Mouse (Mus musculus) hindbrain, embryonic 12.5 days (tissue): Measurements from ENCODE around the gene Mbnl2. TPM values are rescaled to one million over a fixed set of nuclear protein-coding genes. Genes with fewer than 3 reads are reported as not detected.

Source experiments
- ATAC-seq: fragments of 200-750 bp; cut with Nextera tagmentation; 2 replicates; pipeline ENCODE4 v1.8.0; 2017; ENCODE audit warnings: moderate TSS enrichment; ENCODE audit not compliant: low FRiP score
- H3K27ac ChIP-seq: fragments of 300-500 bp; sonication (generic); 2 replicates; pipeline ENCODE4 v1.5.1; 2016; ENCODE audit warnings: mild to moderate bottlenecking
- H3K27me3 ChIP-seq: fragments of 300-500 bp; sonication (generic); 2 replicates; pipeline ENCODE4 v1.6.1; 2016; ENCODE audit warnings: mild to moderate bottlenecking
- H3K36me3 ChIP-seq: fragments of 300-500 bp; sonication (generic); 2 replicates; pipeline ENCODE4 v1.6.1; 2016; ENCODE audit warnings: mild to moderate bottlenecking
- H3K4me1 ChIP-seq: fragments of 300-500 bp; sonication (generic); 2 replicates; pipeline ENCODE4 v1.6.1; 2016
- H3K4me2 ChIP-seq: fragments of 300-500 bp; sonication (generic); replicated peaks from 2 replicates; pipeline ENCODE4 v1.6.1; 2016; ENCODE audit warnings: mild to moderate bottlenecking
- H3K4me3 ChIP-seq: fragments of 300-500 bp; sonication (generic); 2 replicates; pipeline ENCODE4 v1.5.1; 2016; ENCODE audit warnings: mild to moderate bottlenecking
- H3K9ac ChIP-seq: fragments of 300-500 bp; sonication (generic); 2 replicates; pipeline ENCODE4 v1.6.1; 2016; ENCODE audit warnings: mild to moderate bottlenecking, moderate library complexity
- H3K9me3 ChIP-seq: fragments of 300-500 bp; sonication (generic); replicated peaks from 2 replicates; pipeline ENCODE4 v1.6.1; 2016; ENCODE audit warnings: mild to moderate bottlenecking
- WGBS: fragments of 180-500 bp; shearing (Covaris S2); methylation state at CpG from one replicate; pipeline ENCODE4 v1.1.7; 2016; 5-methylcytosine and 5-hydroxymethylcytosine counted together
- polyA plus RNA-seq: library from polyadenylated mRNA; unstranded; fragments of >200 nt; fragmentation: Nextera tagmentation; extraction: Ambion mirVana; gene quantifications from 2 replicates; pipeline ENCODE4 v1.2.1, GENCODE M21; 2016

Gene Mbnl2
- polyA plus RNA-seq, 1 experiment from 2014 or later = 47.2 TPM

GRCm38 (mm10) chr14:120402715-120403114 is 127.2 kb downstream of the Mbnl2 start:
- H3K36me3 ChIP-seq = no peaks in the 10 kb centered on the region; the same call in 1 of the 2 replicates
- 97% methylated on average over 9 of the region's 9 CpGs for WGBS
- no peak for ATAC-seq

GRCm38 (mm10) chr14:120404364-120404763 is 128.9 kb downstream of the Mbnl2 start:
- H3K27ac ChIP-seq = no peak overlapping the region
- no peak overlapping the region for H3K4me2 ChIP-seq
- no peak for ATAC-seq
- WGBS = 92% methylated on average over 7 of the region's 7 CpGs
- no peak overlapping the region for H3K4me3 ChIP-seq
- no peaks in the 10 kb centered on the region for H3K9me3 ChIP-seq
- H3K36me3 ChIP-seq = no peaks in the 10 kb centered on the region; the same call in 1 of the 2 replicates
- H3K9ac ChIP-seq = no peak overlapping the region
- H3K4me1 ChIP-seq = no peaks in the 10 kb centered on the region
- no peaks in the 10 kb centered on the region for H3K27me3 ChIP-seq

More at GRCm38 (mm10) chr14:120402715-120403114, 127.2 kb downstream of the Mbnl2 start:
- H3K27me3 ChIP-seq = no peaks in the 10 kb centered on the region
- H3K9me3 ChIP-seq = no peaks in the 10 kb centered on the region
- no peak overlapping the region for H3K4me2 ChIP-seq
- 0 out of 2 replicates have a peak, but pooled peaks cover 3% of the 10 kb centered on the region for H3K4me1 ChIP-seq
- H3K9ac ChIP-seq = no peak overlapping the region
- H3K4me3 ChIP-seq = no peak overlapping the region
- H3K27ac ChIP-seq = no peak overlapping the region

GRCm38 (mm10) chr14:120404811-120405582 is 129.5 kb downstream of the Mbnl2 start:
- WGBS = 88% methylated on average over 17 of the region's 17 CpGs
- Histone ChIP-seq H3K27ac (no peak overlapping the region), H3K27me3 (no peaks in the 10 kb centered on the region), H3K36me3 (no peaks in the 10 kb centered on the region; the same call in 1 of the 2 replicates), H3K4me2 (no peak overlapping the region), H3K9ac (no peak overlapping the region), H3K4me3 (no peak overlapping the region), H3K9me3 (no peaks in the 10 kb centered on the region), H3K4me1 (no peaks in the 10 kb centered on the region)
- ATAC-seq = no peak

DNA sequence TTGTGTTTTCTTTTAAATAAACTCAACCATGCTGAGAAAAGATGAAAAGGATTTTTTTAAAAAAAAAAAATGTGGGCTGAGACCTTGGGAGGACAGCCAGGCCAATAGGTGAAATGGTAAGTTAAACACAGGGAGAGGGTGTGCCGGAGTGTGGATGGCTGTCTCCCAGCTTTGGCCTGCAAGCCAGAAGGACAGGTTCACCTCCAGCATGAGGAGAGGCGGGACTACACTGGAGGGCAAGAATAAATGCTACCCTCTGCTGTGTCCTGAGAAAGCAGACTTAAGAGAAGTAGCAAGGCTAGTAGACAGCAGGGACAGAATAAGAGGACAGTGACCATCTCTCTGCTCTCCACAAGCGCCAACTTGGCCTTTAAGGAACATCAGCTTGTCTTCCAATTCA is 130.1 kb downstream of the Mbnl2 start:
- Histone ChIP-seq H3K27ac (no peak overlapping the region), H3K36me3 (no peaks in the 10 kb centered on the region; the same call in 1 of the 2 replicates), H3K4me2 (no peak overlapping the region), H3K27me3 (no peaks in the 10 kb centered on the region), H3K4me3 (no peak overlapping the region), H3K9me3 (no peaks in the 10 kb centered on the region), H3K9ac (no peak overlapping the region), H3K4me1 (no peaks in the 10 kb centered on the region)
- no peak for ATAC-seq
- 89% methylated on average over 3 of the region's 3 CpGs for WGBS

GRCm38 (mm10) chr14:120406271-120406670 is 130.8 kb downstream of the Mbnl2 start:
- Histone ChIP-seq H3K9me3 (no peaks in the 10 kb centered on the region), H3K27ac (no peak overlapping the region), H3K27me3 (no peaks in the 10 kb centered on the region), H3K36me3 (no peaks in the 10 kb centered on the region; the same call in 1 of the 2 replicates), H3K4me3 (no peak overlapping the region), H3K4me2 (no peak overlapping the region), H3K4me1 (no peaks in the 10 kb centered on the region), H3K9ac (no peak overlapping the region)
- no peak for ATAC-seq
- WGBS = 84% methylated on average over 6 of the region's 6 CpGs

DNA sequence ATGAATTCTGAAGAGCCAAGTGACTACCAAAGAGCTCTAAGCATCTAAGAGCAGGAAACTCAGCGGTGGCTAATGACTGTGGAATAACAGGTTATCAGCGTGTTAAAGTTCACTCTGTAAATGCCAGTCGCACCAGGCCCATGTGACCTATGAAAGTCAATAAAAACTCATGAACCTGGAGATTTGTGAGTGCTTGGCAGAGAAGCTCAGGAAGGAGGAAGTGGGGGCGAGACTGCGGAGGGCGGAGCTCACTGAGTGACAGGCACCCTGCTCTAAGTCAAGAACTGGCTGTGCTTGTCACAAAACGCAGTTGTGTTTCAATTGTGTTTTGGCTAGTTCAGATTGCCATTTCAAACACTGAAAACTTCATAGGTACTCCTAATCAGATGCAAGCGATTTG is 131.4 kb downstream of the Mbnl2 start:
- no peak overlapping the region for H3K9ac ChIP-seq
- no peaks in the 10 kb centered on the region; the same call in 1 of the 2 replicates for H3K36me3 ChIP-seq
- H3K4me3 ChIP-seq = no peak overlapping the region
- H3K27ac ChIP-seq = no peak overlapping the region
- H3K4me2 ChIP-seq = no peak overlapping the region
- H3K9me3 ChIP-seq = no peaks in the 10 kb centered on the region
- WGBS = 88% methylated on average over 8 of the region's 8 CpGs
- ATAC-seq = no peak
- no peaks in the 10 kb centered on the region for H3K4me1 ChIP-seq
- H3K27me3 ChIP-seq = no peaks in the 10 kb centered on the region

DNA sequence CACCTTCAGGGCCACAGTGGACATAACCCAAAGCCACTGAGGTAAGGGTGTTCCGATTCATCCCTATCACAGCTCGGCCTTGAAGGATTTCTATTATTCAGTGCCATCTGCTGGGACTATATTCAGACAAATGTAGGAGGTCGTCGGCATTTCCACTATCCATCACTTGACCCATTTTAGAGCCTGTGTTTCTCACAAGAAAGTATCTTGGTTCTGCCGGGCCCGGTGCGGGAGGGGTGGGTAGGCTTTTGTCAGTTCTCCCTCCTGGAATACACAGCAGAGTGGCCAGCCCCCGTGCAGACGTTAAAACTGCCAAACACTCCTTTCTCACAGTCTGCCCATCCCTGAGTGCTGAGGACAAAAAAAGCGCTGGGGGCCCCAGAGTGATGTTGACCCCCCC is 134.4 kb downstream of the Mbnl2 start:
- no peak overlapping the region for H3K9ac ChIP-seq
- no peaks in the 10 kb centered on the region for H3K27me3 ChIP-seq
- H3K4me2 ChIP-seq = no peak overlapping the region
- 94% methylated on average over 10 of the region's 10 CpGs for WGBS
- H3K27ac ChIP-seq = no peak overlapping the region
- H3K4me3 ChIP-seq = no peak overlapping the region
- no peaks in the 10 kb centered on the region for H3K4me1 ChIP-seq
- H3K9me3 ChIP-seq = no peaks in the 10 kb centered on the region
- no peaks in the 10 kb centered on the region; the same call in 1 of the 2 replicates for H3K36me3 ChIP-seq
- no peak for ATAC-seq

DNA sequence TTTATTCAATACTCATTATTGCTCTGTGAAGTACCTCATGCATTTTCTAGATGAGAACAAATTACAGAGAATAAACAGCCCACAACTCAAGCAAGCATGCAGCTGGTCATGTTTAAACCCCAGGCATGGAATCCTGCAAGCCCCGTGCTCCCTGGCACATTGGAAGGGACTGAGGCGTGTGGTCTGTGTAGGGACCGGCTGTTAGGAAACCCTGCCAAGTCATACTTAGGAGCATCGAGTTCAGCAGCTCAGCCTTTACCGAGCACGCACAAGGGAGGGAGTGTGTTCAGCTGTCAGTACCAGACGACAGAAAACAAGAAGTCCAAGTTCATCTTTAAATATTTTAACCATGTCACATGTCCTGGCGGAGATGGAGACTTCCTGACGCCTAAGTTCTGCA is 141.4 kb downstream of the Mbnl2 start:
- H3K4me2 ChIP-seq = no peak overlapping the region
- no peak overlapping the region for H3K4me3 ChIP-seq
- H3K9ac ChIP-seq = no peak overlapping the region
- H3K27ac ChIP-seq = no peak overlapping the region
- H3K27me3 ChIP-seq = no peaks in the 10 kb centered on the region
- no peaks in the 10 kb centered on the region for H3K9me3 ChIP-seq
- H3K36me3 ChIP-seq = no peaks in the 10 kb centered on the region; the same call in 1 of the 2 replicates
- no peaks in the 10 kb centered on the region for H3K4me1 ChIP-seq
- WGBS = 87% methylated on average over 9 of the region's 9 CpGs
- no peak for ATAC-seq

- H3K27ac ChIP-seq = no peak overlapping the region
- H3K9ac ChIP-seq = no peak overlapping the region
- peaks cover under 1% of the 10 kb centered on the region; the same call in 1 of the 2 replicates for H3K36me3 ChIP-seq
- WGBS = 69% methylated on average over 14 of the region's 14 CpGs
- H3K4me2 ChIP-seq = no peak overlapping the region
- no peak for ATAC-seq
- no peaks in the 10 kb centered on the region for H3K27me3 ChIP-seq
- H3K4me3 ChIP-seq = no peak overlapping the region
- no peaks in the 10 kb centered on the region for H3K4me1 ChIP-seq
- H3K9me3 ChIP-seq = no peaks in the 10 kb centered on the region
Observed at GRCm38 (mm10) chr14:120418964-120419363, 143.5 kb downstream of the Mbnl2 start.

GRCm38 (mm10) chr14:120428497-120428896 is 153.0 kb downstream of the Mbnl2 start:
- no peak overlapping the region for H3K27ac ChIP-seq
- H3K4me2 ChIP-seq = no peak overlapping the region
- peaks cover 20% of the 10 kb centered on the region for H3K36me3 ChIP-seq
- no peak overlapping the region for H3K4me3 ChIP-seq
- H3K27me3 ChIP-seq = no peaks in the 10 kb centered on the region
- no peaks in the 10 kb centered on the region for H3K4me1 ChIP-seq
- 89% methylated on average over 5 of the region's 5 CpGs for whole genome bisulfite sequencing
- no peak overlapping the region for H3K9ac ChIP-seq
- H3K9me3 ChIP-seq = peaks cover 13% of the 10 kb centered on the region
- no peak for ATAC-seq

GRCm38 (mm10) chr14:120432773-120433172 is 157.3 kb downstream of the Mbnl2 start:
- no peaks in the 10 kb centered on the region for H3K4me1 ChIP-seq
- no peaks in the 10 kb centered on the region for H3K9me3 ChIP-seq
- H3K4me3 ChIP-seq = no peak overlapping the region
- no peaks in the 10 kb centered on the region for H3K36me3 ChIP-seq
- no peaks in the 10 kb centered on the region for H3K27me3 ChIP-seq
- no peak overlapping the region for H3K9ac ChIP-seq
- H3K4me2 ChIP-seq = no peak overlapping the region
- no peak for ATAC-seq
- no peak overlapping the region for H3K27ac ChIP-seq

GRCm38 (mm10) chr14:120433931-120434398 is 158.5 kb downstream of the Mbnl2 start:
- no peak for ATAC-seq

DNA sequence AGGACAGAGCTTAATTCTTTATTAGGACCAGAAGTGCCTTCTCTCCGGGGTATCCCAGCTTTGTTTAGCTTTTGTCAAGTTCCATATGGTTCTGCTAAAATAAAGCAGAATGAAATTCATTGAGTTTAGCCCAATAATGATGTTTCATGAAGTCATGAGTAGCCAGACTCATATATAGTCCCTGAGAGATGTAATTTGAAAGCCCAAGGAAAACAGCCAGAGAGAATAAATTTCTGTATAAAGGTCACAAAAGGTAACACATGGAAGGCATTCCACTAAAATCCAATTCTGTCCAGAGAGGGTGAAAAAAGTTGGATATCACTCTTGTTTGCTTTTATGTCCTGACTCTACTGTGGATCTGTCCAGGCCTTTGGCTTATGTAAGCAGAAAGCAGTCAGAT is 159.4 kb downstream of the Mbnl2 start:
- WGBS = 58% methylated on average over 1 of the region's 1 CpGs
- Histone ChIP-seq H3K27me3 (no peaks in the 10 kb centered on the region), H3K4me1 (no peaks in the 10 kb centered on the region), H3K4me3 (no peak overlapping the region), H3K27ac (no peak overlapping the region), H3K9ac (no peak overlapping the region), H3K36me3 (no peaks in the 10 kb centered on the region), H3K4me2 (no peak overlapping the region), H3K9me3 (no peaks in the 10 kb centered on the region)
- ATAC-seq = no peak

More at GRCm38 (mm10) chr14:120433931-120434398, 158.5 kb downstream of the Mbnl2 start:
- 63% methylated on average over 8 of the region's 8 CpGs for WGBS
- H3K36me3 ChIP-seq = no peaks in the 10 kb centered on the region
- H3K4me1 ChIP-seq = no peaks in the 10 kb centered on the region
- peak overlapping the region; percentile 62; the same call in 1 of the 2 replicates for H3K27ac ChIP-seq
- no peaks in the 10 kb centered on the region for H3K9me3 ChIP-seq
- H3K27me3 ChIP-seq = no peaks in the 10 kb centered on the region
- no peak overlapping the region for H3K4me2 ChIP-seq
- no peak overlapping the region for H3K4me3 ChIP-seq
- H3K9ac ChIP-seq = no peak overlapping the region
